Mouse (Mus musculus): ENCODE measurements at regions not wholly inside any gene's neighbourhood (a gene's known extent, or its start where the extent isn't known, plus 50 kb on each side); places are given as distances from the start of the nearest gene placed in this dataset.

- no peak for DNase-seq
These were observed 105.0 kb upstream of the Frmd6 start for GRCm38 (mm10) chr12:70720178-70720894.

- DNase-seq, result no peak
These were observed 100.0 kb upstream of the Frmd6 start for GRCm38 (mm10) chr12:70725326-70725725.

- no peak for DNase-seq
These were observed 97.6 kb upstream of the Frmd6 start for GRCm38 (mm10) chr12:70727496-70728259.

- DNase-seq, result no peak
These were observed 96.9 kb upstream of the Frmd6 start for GRCm38 (mm10) chr12:70728407-70728806.

- DNase-seq, result no peak
These were observed 95.4 kb upstream of the Frmd6 start for GRCm38 (mm10) chr12:70729961-70730360.

- no peak for DNase-seq
These were observed 93.8 kb upstream of the Frmd6 start for GRCm38 (mm10) chr12:70731498-70731897.

GRCm38 (mm10) chr12:70732591-70732990, 92.7 kb upstream of the Frmd6 start:
- no peak for DNase-seq

- DNase-seq, result no peak
These were observed 86.8 kb upstream of the Frmd6 start for GRCm38 (mm10) chr12:70738554-70738953.

GRCm38 (mm10) chr12:70739316-70739715, 86.0 kb upstream of the Frmd6 start:
- no peak for DNase-seq

GRCm38 (mm10) chr12:70739766-70740165, 85.5 kb upstream of the Frmd6 start:
- no peak for DNase-seq

GRCm38 (mm10) chr12:70742836-70743235, 82.5 kb upstream of the Frmd6 start:
- DNase-seq, result no peak

- no peak for DNase-seq
These were observed 79.6 kb upstream of the Frmd6 start for GRCm38 (mm10) chr12:70745681-70746080.

- DNase-seq, result no peak
These were observed 75.7 kb upstream of the Frmd6 start for GRCm38 (mm10) chr12:70749651-70750050.

- DNase-seq, result no peak
These were observed 74.4 kb upstream of the Frmd6 start for GRCm38 (mm10) chr12:70750651-70751578.

- DNase-seq, result no peak
These were observed 72.9 kb upstream of the Frmd6 start for GRCm38 (mm10) chr12:70752266-70752910.

- no peak for DNase-seq
These were observed 72.4 kb upstream of the Frmd6 start for GRCm38 (mm10) chr12:70752911-70753290.

- DNase-seq, result no peak
These were observed 71.9 kb upstream of the Frmd6 start for GRCm38 (mm10) chr12:70753458-70753857.

- DNase-seq, result no peak
These were observed 67.2 kb upstream of the Frmd6 start for GRCm38 (mm10) chr12:70758080-70758479.

GRCm38 (mm10) chr12:70763542-70763941, 61.8 kb upstream of the Frmd6 start:
- DNase-seq, result no peak

GRCm38 (mm10) chr12:70766319-70766718, 59.0 kb upstream of the Frmd6 start:
- DNase-seq, result no peak

- no peak for DNase-seq
These were observed 57.4 kb upstream of the Frmd6 start for GRCm38 (mm10) chr12:70767959-70768358.

- DNase-seq, result no peak
These were observed 56.6 kb upstream of the Frmd6 start for GRCm38 (mm10) chr12:70768745-70769144.
